Mouse (Mus musculus) cerebellum, adult 2 months (tissue): ENCODE results near the gene Lrrc15. TPM values are rescaled to one million over a fixed set of nuclear protein-coding genes. Genes with fewer than 3 reads are reported as not detected.

Source experiments
- DNase-seq, 2 experiments: peaks; one replicate each; pipeline ENCODE4 v3.0.0; 2021
- H3K27ac ChIP-seq: fragments of 200-500 bp; 2 replicates; pipeline ENCODE4 v1.5.1; 2012; ENCODE audit warnings: low read length, control low read depth, inconsistent platforms; ENCODE audit not compliant: insufficient read depth
- H3K27me3 ChIP-seq: fragments of 200-500 bp; 2 replicates; pipeline ENCODE4 v1.6.1; 2012; ENCODE audit warnings: inconsistent platforms, mild to moderate bottlenecking, low read length, moderate library complexity; ENCODE audit not compliant: control insufficient read depth, insufficient read depth
- H3K4me1 ChIP-seq: fragments of 200-500 bp; 2 replicates; pipeline ENCODE4 v1.6.1; 2011; ENCODE audit warnings: low read length; ENCODE audit not compliant: control insufficient read depth, insufficient read depth
- H3K4me3 ChIP-seq: fragments of 200-500 bp; replicated peaks from 2 replicates; pipeline ENCODE3; 2011; ENCODE audit warnings: mild to moderate bottlenecking, low read depth, low read length, control low read depth; ENCODE audit not compliant: insufficient read depth
- CTCF ChIP-seq: fragments of 200-500 bp; IDR thresholded peaks from 2 replicates; pipeline ENCODE4 v1.5.1; 2011; ENCODE audit warnings: low read depth, mild to moderate bottlenecking, control low read depth, low read length, moderate library complexity, borderline replicate concordance; ENCODE audit not compliant: insufficient read depth
- POLR2A ChIP-seq: fragments of 200-500 bp; IDR thresholded peaks from 2 replicates; pipeline ENCODE4 v1.6.1; 2011; ENCODE audit warnings: low read length, control low read depth, borderline replicate concordance; ENCODE audit not compliant: insufficient read depth
- WGBS: fragments of 180-500 bp; shearing (Covaris S2); methylation state at CpG from one replicate; pipeline ENCODE4 v1.1.7; 2018; 5-methylcytosine and 5-hydroxymethylcytosine counted together
- polyA plus RNA-seq: library from polyadenylated mRNA; depleted of rRNA; stranded (reverse); fragments of >200 nt; gene quantifications from 2 replicates; pipeline ENCODE4 v1.2.3, GENCODE M21; 2012

Lrrc15 gene
- polyA plus RNA-seq, 1 experiment, result not detected

DNA sequence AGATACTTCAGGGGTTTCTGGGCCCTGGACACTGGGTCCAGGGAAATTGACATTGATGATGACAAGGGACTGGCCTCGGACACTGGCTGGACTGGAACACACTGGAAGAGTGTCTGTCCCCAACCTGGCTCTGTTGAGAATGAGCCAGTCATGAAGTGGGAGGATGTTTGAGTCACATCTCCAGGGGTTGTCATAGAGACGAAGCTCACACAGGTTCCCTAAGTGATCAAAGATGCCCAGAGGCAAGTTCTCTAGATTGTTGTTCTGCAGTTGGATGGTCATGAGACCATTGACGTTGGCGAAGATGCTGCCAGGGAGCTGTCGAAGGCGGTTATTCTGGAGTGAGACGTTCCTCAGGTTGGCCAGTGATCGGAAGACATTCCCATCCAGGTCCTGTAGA is 10.0 kb downstream of the Lrrc15 start:
- 89% methylated on average over 8 of the region's 8 CpGs for WGBS
- DNase-seq, result no peak
- H3K27ac ChIP-seq, result no peak overlapping the region

DNA sequence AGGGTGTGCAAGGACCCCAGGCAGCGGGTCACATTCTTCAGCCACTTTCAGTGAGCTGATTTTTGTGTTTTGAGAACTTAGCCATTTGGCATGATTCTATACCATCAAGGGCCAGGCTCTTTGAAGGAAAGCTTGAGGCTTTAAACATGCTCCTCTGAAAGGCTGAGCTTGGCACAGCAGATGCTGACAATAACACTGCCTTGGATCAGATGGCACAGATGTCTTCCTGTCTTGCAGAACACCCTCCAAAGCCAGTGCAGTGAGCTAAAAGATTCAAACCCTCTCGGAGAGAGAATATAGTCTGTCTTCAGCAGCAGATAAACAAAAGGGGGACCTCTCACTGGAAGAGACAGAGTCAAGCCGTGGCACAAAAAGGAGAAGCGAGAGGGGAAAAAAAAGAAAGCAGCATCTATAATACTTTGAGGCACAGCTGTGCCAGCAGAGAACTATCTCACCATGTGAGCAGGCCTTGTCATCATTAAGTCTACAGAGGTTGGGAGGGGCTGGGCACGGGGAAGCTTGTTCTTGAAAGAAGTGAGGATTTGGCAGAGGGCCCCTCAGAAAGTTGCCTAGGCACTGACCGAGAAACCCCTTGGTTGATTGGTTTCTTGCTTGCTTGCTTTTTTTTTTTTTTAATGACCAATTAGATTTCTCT is 11.0 kb downstream of the Lrrc15 start:
- no peak for DNase-seq
- Histone ChIP-seq H3K27ac (no peak overlapping the region), H3K27me3 (no peaks in the 10 kb centered on the region), H3K4me1 (no peaks in the 10 kb centered on the region), H3K4me3 (no peak overlapping the region)
- 47% methylated on average over 6 of the region's 6 CpGs for WGBS
- TF ChIP-seq CTCF (no peak), POLR2A (no peak)

More for the DNA sequence above, 10.0 kb downstream of the Lrrc15 start:
- Histone ChIP-seq H3K4me3 (no peak overlapping the region), H3K4me1 (no peaks in the 10 kb centered on the region), H3K27me3 (no peaks in the 10 kb centered on the region)
- TF ChIP-seq CTCF (no peak), POLR2A (no peak)

DNA sequence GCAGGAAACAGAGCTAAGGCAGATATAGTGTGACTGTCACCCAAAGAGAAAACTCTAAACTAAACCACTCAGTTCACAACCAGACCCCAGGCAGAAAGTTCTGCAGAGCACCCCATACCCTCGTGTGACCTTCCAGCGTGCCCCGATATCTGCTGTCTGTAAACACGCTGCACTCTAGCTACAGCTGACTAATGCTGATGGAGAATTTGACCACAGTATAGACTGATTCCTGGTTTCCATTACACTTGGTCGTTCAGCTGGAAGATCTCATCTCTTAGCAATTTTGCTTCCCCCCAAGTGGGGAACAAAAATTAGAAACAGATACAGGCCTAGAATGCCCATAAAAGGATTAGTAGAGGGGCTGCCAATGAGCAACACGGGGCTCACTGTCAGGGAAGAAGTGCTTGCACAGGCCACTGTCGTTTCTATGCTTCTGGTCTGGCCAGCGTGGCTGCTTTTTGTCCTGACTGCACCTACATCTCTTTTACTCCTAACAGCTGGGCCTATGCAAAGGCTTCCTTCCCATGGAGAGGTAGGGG is 11.8 kb downstream of the Lrrc15 start:
- Histone ChIP-seq H3K27ac (no peak overlapping the region), H3K4me3 (no peak overlapping the region), H3K4me1 (no peaks in the 10 kb centered on the region), H3K27me3 (no peaks in the 10 kb centered on the region)
- WGBS, result 62% methylated on average over 8 of the region's 8 CpGs
- no peak for TF ChIP-seq CTCF
- no peak for TF ChIP-seq POLR2A
- DNase-seq, result no peak

DNA sequence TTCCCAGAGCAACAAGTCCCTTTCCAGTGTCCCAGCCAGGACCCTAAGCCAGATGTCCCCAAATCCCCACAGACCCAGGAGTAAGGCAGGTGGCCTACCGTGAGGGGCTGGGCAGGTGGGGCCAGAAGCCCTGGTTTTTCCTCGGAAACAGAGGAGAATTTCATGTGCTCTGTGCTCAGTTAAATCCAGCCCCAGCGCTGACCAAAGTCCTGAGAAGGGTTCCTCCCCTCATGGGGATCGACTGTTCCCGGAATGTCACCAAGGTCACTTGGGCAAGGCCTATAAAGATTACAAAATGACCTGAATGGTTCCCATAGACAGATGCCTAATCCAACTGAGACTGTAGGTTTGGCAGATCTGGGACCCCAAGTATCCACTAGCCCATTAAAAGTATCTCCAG is 15.7 kb downstream of the Lrrc15 start, which contains the start of gene Cpn2:
Cpn2 (minus strand) TSS at position 141 of the 400 bp plus-strand sequence.
- no peak within 1 kb of the TSS for H3K27ac ChIP-seq
- DNase-seq, result no peak
- H3K4me3 ChIP-seq, result no peak within 1 kb of the TSS
- no peaks in the 10 kb centered on the region for H3K4me1 ChIP-seq
- WGBS, result 85% methylated on average over 5 of the region's 5 CpGs
- TF ChIP-seq CTCF (no peak), POLR2A (no peak)
- H3K27me3 ChIP-seq, result no peaks in the 10 kb centered on the region

DNA sequence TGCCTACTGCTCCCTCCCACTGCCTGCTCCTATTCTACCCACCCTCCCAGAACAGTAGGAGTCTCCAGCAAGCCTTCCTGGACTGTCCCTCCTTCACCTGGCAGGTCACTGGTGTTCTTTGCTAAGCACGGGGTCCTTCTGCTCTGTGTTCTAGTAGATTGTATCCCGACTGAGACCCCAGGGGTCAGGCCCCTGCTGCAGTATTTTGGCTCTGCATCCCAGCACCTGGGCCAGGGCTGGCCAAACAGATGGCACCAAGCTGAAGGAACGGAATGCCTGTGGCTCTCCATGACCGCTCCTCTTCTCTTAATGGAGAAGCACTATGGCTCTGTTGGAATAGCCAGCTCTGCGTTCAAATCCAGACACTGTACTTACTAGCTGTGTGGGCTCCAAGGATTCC is 16.5 kb downstream of the Lrrc15 start:
- Histone ChIP-seq H3K4me3 (no peak overlapping the region), H3K27ac (no peak overlapping the region), H3K4me1 (no peaks in the 10 kb centered on the region), H3K27me3 (no peaks in the 10 kb centered on the region)
- no peak for DNase-seq
- TF ChIP-seq POLR2A (no peak), CTCF (no peak)
- WGBS, result 19% methylated on average over 5 of the region's 5 CpGs

DNA sequence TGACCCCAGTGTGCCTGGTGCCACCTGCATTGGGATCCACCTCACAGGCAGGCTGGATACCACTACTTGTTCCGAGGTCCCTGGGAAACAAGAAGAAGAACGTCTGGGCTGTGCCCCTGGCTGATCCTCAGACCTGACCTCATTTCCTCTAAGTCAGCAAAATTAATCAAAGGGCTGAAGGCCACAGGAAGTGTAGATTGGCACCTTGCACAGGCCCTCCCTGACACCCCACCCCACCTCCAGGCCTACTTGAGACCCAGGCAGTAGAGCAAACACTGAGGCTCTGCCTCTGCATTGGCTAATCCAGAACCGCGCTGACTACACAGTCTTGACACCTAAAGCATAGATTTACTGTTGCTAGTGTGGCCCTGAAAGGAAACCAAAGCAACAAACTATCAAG is 17.4 kb downstream of the Lrrc15 start:
- H3K4me3 ChIP-seq, result no peak overlapping the region
- WGBS, result 87% methylated on average over 4 of the region's 4 CpGs
- no peak for DNase-seq
- TF ChIP-seq CTCF (no peak), POLR2A (no peak)
- H3K4me1 ChIP-seq, result no peaks in the 10 kb centered on the region
- no peak overlapping the region for H3K27ac ChIP-seq
- no peaks in the 10 kb centered on the region for H3K27me3 ChIP-seq

DNA sequence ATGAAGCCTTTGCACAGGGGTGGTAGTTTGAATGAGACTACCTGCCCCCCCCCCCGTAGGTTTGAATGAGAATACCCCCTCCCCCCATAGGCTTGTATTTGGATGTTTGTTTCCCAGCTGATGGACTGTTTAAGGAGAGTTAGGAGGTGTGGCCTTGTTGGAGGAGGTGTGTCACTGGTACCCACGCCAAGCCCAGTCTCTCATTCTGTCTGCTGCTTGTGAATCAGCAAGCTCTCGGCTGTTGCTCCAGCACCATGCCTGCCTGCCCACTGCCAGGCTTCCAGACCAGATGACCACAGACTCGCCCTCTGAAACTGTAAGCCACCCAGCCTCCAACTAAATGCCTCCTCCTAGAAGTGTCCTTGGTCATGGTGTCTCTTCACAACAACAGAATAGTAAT is 19.9 kb downstream of the Lrrc15 start:
- DNase-seq, result no peak
- H3K4me3 ChIP-seq, result no peak overlapping the region
- 72% methylated on average over 4 of the region's 4 CpGs for WGBS
- no peaks in the 10 kb centered on the region; the same call in 1 of the 2 replicates for H3K4me1 ChIP-seq
- H3K27me3 ChIP-seq, result no peaks in the 10 kb centered on the region
- TF ChIP-seq CTCF (no peak), POLR2A (no peak)
- no peak overlapping the region for H3K27ac ChIP-seq

DNA sequence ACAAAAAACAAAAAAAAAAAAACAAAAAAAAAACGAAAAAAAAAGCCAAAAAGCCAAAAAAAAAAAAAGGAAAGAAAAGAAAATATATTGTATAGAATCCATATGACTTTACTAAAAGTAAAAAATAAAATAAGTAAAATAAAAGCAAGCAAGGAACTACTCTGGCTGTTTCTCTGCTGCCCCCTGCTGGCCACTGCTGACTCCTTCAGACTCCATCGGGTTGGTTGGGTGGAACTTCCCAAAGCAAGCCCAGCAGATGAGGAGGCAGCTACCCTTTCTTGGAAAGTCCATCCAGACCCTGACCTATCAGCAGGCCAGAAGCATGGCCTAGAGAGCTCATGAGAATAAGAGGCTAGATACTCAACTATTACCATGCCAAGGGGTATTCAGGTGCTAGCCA is 20.4 kb downstream of the Lrrc15 start:
- TF ChIP-seq POLR2A (no peak), CTCF (peak; percentile 78)
- no peak overlapping the region for H3K27ac ChIP-seq
- no peaks in the 10 kb centered on the region; the same call in 1 of the 2 replicates for H3K4me1 ChIP-seq
- peak; percentile 41 to 64 for DNase-seq
- H3K4me3 ChIP-seq, result no peak overlapping the region
- no peaks in the 10 kb centered on the region for H3K27me3 ChIP-seq
- 1% methylated on average over 2 of the region's 2 CpGs for WGBS
